Mouse (Mus musculus): Measurements from ENCODE around the gene Gata1. TPM values are rescaled to one million over a fixed set of nuclear protein-coding genes. Genes with fewer than 3 reads are reported as not detected.

Gene Gata1
- polyA plus RNA-seq, 1 experiment from 2014 or later, result 0.39 TPM

DNA sequence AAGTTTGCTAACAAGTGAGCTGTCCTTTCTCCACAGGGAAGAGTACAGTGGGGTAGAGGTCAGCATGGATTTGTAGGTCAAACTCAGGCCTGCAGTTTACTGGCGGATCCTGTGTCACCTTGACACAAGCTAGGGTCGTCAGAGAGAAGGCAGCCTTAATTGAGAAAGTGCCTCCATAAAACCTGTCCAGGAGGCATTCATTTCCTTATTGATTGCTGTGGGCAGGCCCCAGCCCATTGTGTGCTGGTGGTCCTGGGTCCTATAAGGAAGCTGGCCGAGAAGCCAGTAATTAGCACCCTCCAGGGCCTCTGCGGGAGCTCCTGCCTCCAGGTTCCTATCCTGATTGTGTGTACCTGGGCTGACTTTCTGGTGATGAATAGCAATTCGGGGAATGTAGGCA lies 24.1 kb upstream of the Gata1 start:
- Histone ChIP-seq H3K36me3 (ENCODE audit: poor library complexity, severe bottlenecking) (no peaks in the 10 kb centered on the region), H3K9ac (no peak overlapping the region), H3K4me1 (no peaks in the 10 kb centered on the region), H3K9me3 (replicated peaks) (no peaks in the 10 kb centered on the region), H3K4me2 (no peak overlapping the region), H3K27me3 (no peaks in the 10 kb centered on the region), H3K4me3 (no peak overlapping the region), H3K27ac (no peak overlapping the region)
- ATAC-seq, result no peak
- 21% methylated on average over 5 of the region's 5 CpGs for WGBS

DNA sequence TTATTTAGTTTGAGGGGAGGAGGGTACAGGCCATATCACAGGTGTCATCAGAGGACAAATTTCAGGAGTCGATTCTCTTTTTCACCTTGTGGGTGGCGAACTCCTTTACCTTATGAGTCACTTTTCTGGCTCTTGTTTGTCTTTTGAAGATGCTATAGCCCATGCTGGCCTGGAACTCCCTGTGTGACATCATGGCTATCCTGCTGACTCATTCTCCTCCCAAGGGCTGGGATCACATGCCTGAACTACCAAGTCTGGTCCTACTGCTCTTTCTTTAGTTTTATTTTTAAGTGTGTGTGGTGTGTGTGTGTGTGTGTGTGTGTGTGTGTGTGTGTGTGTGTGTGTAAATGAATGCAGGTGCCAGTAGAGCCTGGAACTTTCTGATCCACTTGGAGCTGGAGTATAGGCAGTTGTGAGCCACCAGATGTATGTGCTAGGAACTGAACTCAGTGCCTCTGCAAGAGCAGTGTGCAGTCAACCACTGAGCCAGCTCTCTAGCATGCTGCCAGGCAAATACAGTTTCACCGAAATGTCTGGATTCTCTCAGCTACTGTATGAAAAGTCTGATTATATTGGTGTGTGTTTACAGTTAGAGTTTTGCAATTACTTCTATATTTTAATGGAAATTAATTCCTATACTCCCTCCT lies 22.8 kb upstream of the Gata1 start:
- Histone ChIP-seq H3K27me3 (no peaks in the 10 kb centered on the region), H3K4me3 (no peak overlapping the region), H3K36me3 (ENCODE audit: poor library complexity, severe bottlenecking) (no peaks in the 10 kb centered on the region), H3K4me2 (no peak overlapping the region), H3K9ac (no peak overlapping the region), H3K9me3 (replicated peaks) (no peaks in the 10 kb centered on the region), H3K27ac (no peak overlapping the region), H3K4me1 (no peaks in the 10 kb centered on the region)
- 90% methylated on average over 3 of the region's 3 CpGs for WGBS
- no peak for ATAC-seq

DNA sequence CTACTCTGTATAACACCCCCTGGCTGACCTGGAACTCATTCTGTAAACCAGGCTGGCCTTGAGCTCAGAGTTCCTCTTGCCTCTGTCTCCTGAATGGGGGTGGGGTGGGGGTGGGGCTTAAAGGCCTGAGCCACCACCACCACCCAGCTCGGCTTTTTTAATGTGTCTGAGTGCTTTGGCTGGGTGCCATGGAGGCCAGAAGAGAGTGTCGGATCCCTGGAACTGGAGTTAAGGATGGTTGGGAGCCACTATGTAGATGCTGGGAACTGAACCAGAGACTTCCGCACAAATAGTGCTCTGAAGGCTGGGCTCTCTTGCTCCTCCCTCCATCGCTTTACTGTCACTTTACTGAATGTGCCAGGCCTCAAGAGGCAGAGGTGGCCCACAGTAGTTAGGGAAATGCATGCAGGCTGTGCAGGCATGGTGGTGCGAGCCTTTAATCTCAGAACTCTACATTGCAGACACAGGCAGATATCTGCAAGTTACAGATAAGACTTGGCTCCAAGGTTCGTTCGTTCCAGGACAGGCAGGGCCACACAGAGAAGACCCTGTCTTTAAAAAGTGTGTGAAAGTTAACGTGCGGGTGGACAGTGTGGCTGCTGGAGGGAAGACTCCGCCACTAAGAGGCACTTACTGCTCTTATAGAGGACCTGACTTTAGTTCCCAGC lies 15.3 kb upstream of the Gata1 start:
- Histone ChIP-seq H3K4me1 (no peaks in the 10 kb centered on the region), H3K27me3 (no peaks in the 10 kb centered on the region), H3K27ac (no peak overlapping the region), H3K9me3 (replicated peaks) (no peaks in the 10 kb centered on the region), H3K36me3 (ENCODE audit: poor library complexity, severe bottlenecking) (no peaks in the 10 kb centered on the region), H3K4me3 (no peak overlapping the region), H3K4me2 (no peak overlapping the region), H3K9ac (no peak overlapping the region)
- 76% methylated on average over 10 of the region's 10 CpGs for WGBS
- ATAC-seq, result no peak

DNA sequence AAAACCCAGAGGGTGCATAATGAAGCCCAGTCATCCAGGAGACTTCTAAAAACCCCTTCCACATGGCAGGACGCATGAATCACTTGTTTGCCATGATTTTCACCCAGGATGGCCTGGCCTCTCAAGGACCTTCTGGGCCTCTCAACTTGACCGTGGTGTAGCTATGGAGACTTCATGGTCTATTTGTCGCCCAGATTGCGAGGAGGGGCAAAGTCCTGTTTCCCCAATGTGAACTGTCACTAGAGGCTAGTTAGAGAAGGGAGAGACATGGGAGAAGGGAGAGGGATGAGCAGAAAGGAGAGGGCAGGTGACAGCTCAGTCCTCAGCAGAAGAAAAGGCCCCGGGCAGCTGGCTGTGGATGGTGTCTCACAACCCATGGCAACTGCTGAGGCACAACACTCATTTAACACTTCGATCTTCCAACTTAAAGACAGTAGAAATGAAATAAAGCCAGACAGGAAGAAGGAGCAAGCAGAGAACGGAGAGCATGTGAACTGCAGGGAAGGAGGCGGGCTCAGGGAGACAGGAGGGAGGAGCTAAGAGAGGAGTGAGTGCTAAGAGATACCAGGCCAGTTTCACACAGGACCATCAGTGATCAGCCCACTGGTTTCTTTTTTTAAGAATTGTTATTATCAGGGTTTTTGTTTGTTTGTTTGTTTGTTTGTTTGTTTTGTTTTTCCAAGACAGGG lies 14.7 kb upstream of the Gata1 start:
- no peaks in the 10 kb centered on the region for H3K36me3 ChIP-seq (ENCODE audit: poor library complexity, severe bottlenecking)
- 56% methylated on average over 8 of the region's 8 CpGs for WGBS
- ATAC-seq, result no peak

DNA sequence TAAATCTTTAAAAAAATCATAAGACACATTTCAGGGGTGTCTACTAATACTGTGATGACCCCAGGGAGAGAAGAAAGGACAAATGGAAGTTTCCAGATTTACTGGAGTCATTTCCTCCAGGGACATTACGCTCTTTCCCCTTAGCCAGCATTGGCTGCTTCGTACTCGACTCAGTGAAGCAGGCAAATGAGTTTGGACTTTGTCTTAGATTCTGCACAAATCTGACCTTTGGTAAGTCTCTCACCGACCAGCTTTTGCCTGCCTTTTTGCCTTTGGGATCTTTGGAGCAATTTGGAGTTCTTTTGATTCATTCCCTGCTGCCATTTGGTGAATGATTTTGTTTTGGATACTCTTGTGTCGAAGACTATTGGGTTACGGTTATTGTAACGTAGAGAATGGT lies 3.5 kb upstream of the Gata1 start:
- no peak overlapping the region for H3K4me2 ChIP-seq
- no peaks in the 10 kb centered on the region for H3K27me3 ChIP-seq
- H3K36me3 ChIP-seq (ENCODE audit: poor library complexity, severe bottlenecking), result no peaks in the 10 kb centered on the region
- no peaks in the 10 kb centered on the region; the same call in 1 of the 2 replicates for H3K9me3 ChIP-seq (replicated peaks)
- no peak overlapping the region for H3K27ac ChIP-seq
- H3K4me3 ChIP-seq, result no peak overlapping the region
- ATAC-seq, result no peak
- no peaks in the 10 kb centered on the region for H3K4me1 ChIP-seq
- 88% methylated on average over 7 of the region's 7 CpGs for WGBS
- H3K9ac ChIP-seq, result no peak overlapping the region

More for the DNA sequence above, 14.7 kb upstream of the Gata1 start:
- Histone ChIP-seq H3K9ac (no peak overlapping the region), H3K4me1 (no peaks in the 10 kb centered on the region), H3K27ac (no peak overlapping the region), H3K4me3 (no peak overlapping the region), H3K27me3 (no peaks in the 10 kb centered on the region), H3K9me3 (replicated peaks) (no peaks in the 10 kb centered on the region), H3K4me2 (no peak overlapping the region)

DNA sequence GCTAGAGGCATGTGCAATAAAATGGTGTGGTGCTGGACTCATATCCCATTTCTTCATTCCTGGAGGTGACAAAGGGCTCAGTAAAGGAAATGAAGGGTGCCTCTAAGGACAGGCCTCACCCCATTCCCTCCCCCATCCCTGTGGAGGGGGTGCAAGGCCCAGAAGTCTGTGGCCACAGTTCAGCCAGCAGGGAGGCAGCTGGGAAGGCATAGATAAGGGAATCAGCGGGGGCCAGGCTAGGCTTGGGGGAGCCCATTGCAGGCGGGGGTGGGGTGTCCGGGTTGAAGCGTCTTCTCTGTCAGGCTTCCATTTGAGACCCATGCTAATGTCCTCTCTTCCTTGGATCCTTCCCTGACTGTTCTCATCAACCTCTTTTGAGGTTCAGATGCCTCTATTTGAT lies 6.6 kb downstream of the Gata1 start:
- Histone ChIP-seq H3K4me1 (no peaks in the 10 kb centered on the region), H3K4me3 (no peak overlapping the region), H3K9me3 (replicated peaks) (no peaks in the 10 kb centered on the region), H3K4me2 (no peak overlapping the region), H3K27me3 (no peaks in the 10 kb centered on the region), H3K9ac (no peak overlapping the region), H3K27ac (no peak overlapping the region), H3K36me3 (ENCODE audit: poor library complexity, severe bottlenecking) (no peaks in the 10 kb centered on the region)
- ATAC-seq, result no peak
- 73% methylated on average over 3 of the region's 4 CpGs for WGBS

DNA sequence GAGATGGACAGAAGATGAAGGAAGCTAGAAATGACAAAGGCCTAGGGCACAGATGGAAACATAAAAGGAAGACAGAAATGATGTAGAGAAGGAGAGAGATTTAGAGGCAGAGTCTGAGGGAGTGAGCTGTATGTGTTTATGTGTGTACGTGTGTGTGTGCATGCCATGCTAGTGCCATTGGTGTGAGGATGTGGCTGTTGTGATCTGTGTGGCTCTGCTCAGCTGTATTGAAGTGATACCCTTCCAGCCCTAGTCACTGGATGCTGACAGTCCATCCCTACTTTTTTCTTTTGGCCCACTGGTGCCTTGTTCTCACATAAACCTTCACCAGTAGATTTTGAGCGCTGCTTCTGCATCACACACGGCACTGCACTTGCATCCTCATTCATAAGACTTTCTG lies 9.0 kb downstream of the Gata1 start:
- H3K4me1 ChIP-seq, result no peaks in the 10 kb centered on the region
- 90% methylated on average over 3 of the region's 3 CpGs for WGBS
- no peak overlapping the region for H3K4me2 ChIP-seq
- H3K9ac ChIP-seq, result no peak overlapping the region
- H3K4me3 ChIP-seq, result no peak overlapping the region
- no peak overlapping the region for H3K27ac ChIP-seq
- ATAC-seq, result no peak
- H3K9me3 ChIP-seq (replicated peaks), result no peaks in the 10 kb centered on the region
- no peaks in the 10 kb centered on the region for H3K27me3 ChIP-seq
- H3K36me3 ChIP-seq (ENCODE audit: poor library complexity, severe bottlenecking), result no peaks in the 10 kb centered on the region

DNA sequence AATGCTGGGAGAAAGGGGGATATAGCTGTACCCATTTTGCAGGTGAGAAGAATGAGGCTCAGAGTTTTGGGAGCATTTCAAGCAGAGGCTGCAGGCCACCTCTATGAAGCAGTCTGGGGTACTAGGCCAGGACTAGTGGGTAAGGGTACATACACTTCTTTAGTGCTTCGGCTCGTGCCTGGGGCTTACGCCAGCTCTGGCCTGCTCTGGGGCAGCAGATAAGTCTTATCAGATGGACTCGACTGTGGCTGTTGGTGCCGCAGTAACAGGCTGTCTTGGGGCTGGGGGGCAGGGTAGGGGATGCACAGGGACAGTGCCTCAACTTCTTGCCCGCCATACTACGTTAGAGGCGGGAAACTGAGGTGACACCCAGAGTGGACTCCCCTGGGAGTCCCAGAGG lies 9.6 kb downstream of the Gata1 start:
- Histone ChIP-seq H3K4me2 (no peak overlapping the region), H3K4me1 (no peaks in the 10 kb centered on the region), H3K36me3 (ENCODE audit: poor library complexity, severe bottlenecking) (no peaks in the 10 kb centered on the region), H3K4me3 (no peak overlapping the region), H3K27ac (no peak overlapping the region), H3K9ac (no peak overlapping the region), H3K9me3 (replicated peaks) (no peaks in the 10 kb centered on the region), H3K27me3 (no peaks in the 10 kb centered on the region)
- WGBS, result 87% methylated on average over 8 of the region's 8 CpGs
- no peak for ATAC-seq

DNA sequence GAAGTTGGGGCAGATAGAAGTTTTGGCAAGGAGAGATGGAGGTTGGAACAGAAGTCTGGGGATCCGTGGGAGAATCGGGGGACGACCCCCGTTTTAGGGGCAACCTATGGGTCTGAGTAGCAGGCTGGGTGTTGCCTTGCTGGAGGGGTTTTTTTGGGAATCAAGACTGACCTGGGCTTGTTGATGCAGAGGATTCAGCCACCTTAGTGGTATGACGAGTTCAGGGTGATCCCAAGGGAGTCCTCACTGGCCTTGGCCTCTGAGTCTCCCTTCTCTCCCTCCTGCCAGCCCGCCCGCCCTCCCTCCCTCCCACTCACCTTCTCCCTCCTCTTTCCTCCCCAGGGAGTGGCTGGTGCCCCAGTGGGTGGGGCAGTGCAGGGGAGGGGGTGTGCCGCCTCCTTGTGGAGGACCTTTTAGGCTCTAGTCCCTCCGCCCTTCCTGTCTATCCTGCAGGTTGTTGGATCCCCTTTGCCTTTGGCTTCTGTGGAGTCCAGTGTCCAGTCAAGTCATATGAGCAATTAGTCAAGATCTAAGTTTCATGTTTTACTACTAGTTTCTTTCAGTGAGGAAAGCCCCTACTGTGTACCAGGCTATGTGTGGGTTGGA lies 10.2 kb downstream of the Gata1 start:
- no peak for ATAC-seq
- H3K27ac ChIP-seq, result no peak overlapping the region
- H3K4me2 ChIP-seq, result no peak overlapping the region
- H3K27me3 ChIP-seq, result no peaks in the 10 kb centered on the region
- H3K36me3 ChIP-seq (ENCODE audit: poor library complexity, severe bottlenecking), result no peaks in the 10 kb centered on the region
- H3K4me1 ChIP-seq, result no peaks in the 10 kb centered on the region
- 84% methylated on average over 7 of the region's 9 CpGs for WGBS
- no peak overlapping the region for H3K4me3 ChIP-seq
- no peak overlapping the region for H3K9ac ChIP-seq
- no peaks in the 10 kb centered on the region for H3K9me3 ChIP-seq (replicated peaks)

DNA sequence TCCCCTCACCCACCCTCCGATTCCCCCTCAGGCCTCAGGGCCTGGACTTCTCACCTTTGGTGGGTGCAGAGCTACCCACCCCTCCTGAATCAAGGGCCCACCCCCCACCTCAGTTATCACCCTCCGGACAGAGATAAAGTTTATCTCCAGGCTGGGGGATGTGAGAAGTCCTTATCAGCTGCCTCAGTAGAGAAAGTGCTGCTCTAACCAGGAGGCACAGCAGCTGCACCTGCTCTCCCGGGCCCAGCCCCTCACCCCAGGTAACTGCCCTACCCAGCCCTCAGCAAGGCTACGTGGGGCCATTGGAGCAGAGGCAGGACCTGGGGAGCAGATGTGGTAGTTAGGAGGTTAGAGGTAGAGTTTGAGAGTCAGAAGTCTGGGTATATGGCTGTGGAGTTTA lies 11.7 kb downstream of the Gata1 start:
- ATAC-seq, result no peak
- Histone ChIP-seq H3K36me3 (ENCODE audit: poor library complexity, severe bottlenecking) (no peaks in the 10 kb centered on the region), H3K9ac (no peak overlapping the region), H3K4me2 (no peak overlapping the region), H3K27me3 (no peaks in the 10 kb centered on the region), H3K9me3 (replicated peaks) (no peaks in the 10 kb centered on the region), H3K4me1 (no peaks in the 10 kb centered on the region), H3K27ac (no peak overlapping the region), H3K4me3 (no peak overlapping the region)
- WGBS, result 89% methylated on average over 4 of the region's 4 CpGs

DNA sequence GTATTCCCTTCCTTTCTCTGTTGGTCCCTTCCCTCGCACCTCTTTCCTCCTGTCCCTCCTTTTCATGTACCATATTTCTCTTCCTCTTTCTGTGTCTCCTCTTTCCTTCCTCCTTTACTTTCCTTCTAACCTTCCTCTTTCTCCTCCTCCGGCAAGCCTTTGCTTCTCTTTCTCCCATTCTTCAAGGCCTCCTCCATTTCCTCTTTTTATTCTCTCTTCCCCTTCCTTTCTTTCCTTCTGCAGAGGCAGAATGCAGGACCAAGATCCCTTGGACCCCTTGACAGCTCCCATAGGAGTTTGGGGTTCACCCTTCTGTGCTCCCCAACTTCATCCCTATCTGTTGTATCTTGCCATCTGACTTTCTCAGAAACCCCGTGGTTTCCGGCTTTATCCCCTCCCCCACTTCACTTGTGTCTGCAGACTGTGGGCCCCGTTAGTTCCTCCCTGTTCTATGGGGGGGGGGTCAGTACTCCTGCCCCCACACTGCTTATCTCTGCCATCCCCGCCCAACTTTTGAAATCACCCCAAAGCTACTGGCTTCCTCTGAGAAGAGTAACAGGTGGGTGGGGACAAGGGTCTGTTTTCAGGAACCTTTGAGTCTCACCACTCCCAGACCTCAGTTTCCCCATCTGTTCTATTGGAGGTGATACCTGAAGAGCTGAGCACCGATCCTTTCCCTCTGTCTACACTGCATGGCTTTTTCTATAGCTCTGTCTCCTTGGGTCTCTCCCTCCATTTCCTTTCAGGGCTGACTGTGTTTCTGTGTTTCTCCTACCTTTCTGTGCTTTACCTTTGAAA lies 13.8 kb downstream of the Gata1 start:
- WGBS, result 78% methylated on average over 7 of the region's 7 CpGs
- ATAC-seq, result no peak
- no peak overlapping the region for H3K4me3 ChIP-seq
- no peaks in the 10 kb centered on the region for H3K9me3 ChIP-seq (replicated peaks)
- H3K4me1 ChIP-seq, result no peaks in the 10 kb centered on the region
- no peaks in the 10 kb centered on the region for H3K27me3 ChIP-seq
- no peak overlapping the region for H3K4me2 ChIP-seq
- H3K27ac ChIP-seq, result no peak overlapping the region
- no peak overlapping the region for H3K9ac ChIP-seq
- no peaks in the 10 kb centered on the region for H3K36me3 ChIP-seq (ENCODE audit: poor library complexity, severe bottlenecking)

DNA sequence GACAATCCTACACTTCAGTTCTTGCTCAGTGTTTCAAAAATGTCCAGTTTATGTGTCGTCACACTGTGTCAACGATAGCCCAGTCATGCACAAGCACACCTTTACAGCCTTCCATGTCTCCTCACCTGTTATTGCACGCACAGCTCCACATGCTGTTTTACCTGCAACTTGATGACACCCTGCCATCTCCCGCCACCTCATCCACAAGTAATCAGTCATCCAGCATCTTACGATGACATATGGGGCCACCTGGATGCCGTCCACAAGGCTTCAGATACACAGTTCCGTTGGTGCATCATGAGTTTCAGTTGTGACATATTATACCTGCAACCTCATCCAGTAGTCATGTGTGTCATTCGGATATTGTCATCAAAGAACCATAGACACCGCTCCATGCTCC lies 19.0 kb downstream of the Gata1 start:
- H3K27ac ChIP-seq, result no peak overlapping the region
- no peaks in the 10 kb centered on the region for H3K27me3 ChIP-seq
- H3K4me2 ChIP-seq, result no peak overlapping the region
- H3K36me3 ChIP-seq (ENCODE audit: poor library complexity, severe bottlenecking), result no peaks in the 10 kb centered on the region
- H3K4me1 ChIP-seq, result no peaks in the 10 kb centered on the region
- H3K4me3 ChIP-seq, result no peak overlapping the region
- H3K9ac ChIP-seq, result no peak overlapping the region
- no peaks in the 10 kb centered on the region for H3K9me3 ChIP-seq (replicated peaks)
- WGBS, result 95% methylated on average over 9 of the region's 9 CpGs
- ATAC-seq, result no peak

Measured in forebrain, embryonic 13.5 days (tissue).